Mouse (Mus musculus) monocyte, adult 5-6 weeks (primary cell): Measurements from ENCODE around the gene Aox3. TPM values are rescaled to one million over a fixed set of nuclear protein-coding genes. Genes with fewer than 3 reads are reported as not detected.

Experiments
- ATAC-seq: fragments of 153-309, 156-312 bp; replicated peaks from 2 replicates; pipeline ENCODE4 v1.8.0; 2017; ENCODE audit warnings: mild to moderate bottlenecking; ENCODE audit not compliant: low TSS enrichment, insufficient number of reproducible peaks, severe bottlenecking, poor library complexity, low FRiP score
- total RNA-seq: library from RNA; stranded (forward); fragments of 200-1000, 200-491, 200-594 nt; gene quantifications from 3 replicates; pipeline ENCODE4 v1.2.3, GENCODE M21; 2017

The Aox3 gene
- total RNA-seq, 1 experiment from 2014 or later = 8.5 TPM

DNA sequence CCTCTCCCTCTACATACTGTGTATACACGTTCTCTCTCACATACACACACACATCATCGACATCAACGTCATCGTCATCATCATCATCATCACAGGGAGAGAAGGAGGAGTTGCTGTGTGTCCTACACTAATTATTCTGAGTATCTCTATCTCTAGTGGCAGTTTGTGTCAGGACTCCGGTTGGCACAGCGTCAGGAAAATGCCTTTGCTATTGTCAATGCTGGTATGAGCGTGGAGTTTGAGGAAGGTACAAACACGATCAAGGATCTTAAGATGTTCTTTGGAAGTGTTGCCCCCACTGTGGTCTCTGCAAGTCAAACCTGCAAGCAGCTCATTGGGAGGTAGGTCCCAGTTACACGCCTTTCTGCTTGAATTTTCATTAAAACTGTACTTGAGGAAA, 126.0 kb downstream of the Aox3 start:
- ATAC-seq = no peak

DNA sequence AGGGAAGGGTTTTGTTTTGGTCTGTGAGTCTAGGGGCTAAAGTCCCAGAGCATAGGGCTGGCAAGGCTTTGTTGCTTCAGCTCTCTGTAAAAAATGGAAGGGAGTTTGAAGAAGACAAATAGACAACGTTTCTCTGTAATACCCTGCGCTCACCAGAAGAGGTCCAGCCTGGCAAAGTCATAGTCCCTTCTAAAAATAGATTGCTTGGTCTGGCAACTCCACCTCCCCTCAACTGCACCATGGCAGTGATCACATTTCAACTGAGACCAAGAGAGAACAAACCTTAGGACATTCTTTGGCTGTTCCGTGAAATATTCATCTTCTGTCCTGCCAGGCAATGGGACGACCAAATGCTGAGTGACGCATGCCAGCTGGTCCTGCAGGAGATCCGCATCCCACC, 127.4 kb downstream of the Aox3 start:
- ATAC-seq = no peak

DNA sequence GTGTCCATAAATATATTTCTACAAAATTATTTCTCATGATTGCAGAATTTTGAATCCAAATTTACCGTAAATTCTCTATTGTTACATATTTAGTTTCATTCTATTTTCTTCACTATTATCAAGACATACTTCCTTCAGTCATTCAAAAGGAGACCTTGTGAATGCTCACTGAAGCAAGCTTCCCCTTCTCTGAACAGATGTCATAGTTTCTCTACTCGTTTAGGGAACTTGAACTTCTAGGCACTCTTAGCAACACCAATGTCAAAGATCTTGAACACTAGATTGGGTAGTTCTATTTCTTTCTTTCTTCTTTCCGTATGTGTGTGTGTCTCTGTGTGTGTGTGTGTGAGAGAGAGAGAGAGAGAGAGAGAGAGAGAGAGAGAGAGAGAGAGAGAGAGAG, 131.6 kb downstream of the Aox3 start:
- no peak for ATAC-seq

DNA sequence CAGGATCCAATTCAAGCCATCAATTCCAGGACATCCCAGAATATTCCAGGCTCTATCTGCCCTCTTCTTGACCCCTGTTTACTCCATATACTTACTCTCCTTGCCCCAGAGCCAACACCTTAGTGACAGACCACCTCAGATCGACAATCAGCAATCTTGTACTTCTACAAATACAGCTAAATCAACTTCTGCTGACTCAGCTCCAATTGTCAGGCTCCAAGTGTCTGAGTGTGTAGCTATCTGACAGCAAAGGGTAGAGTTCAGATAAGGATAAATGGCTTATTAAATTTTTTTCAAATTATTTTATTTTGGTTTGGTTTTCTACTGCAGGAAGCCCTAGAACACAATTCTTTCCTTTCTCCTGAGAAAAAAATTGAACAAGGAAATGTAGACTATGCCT, 135.6 kb downstream of the Aox3 start:
- no peak for ATAC-seq

Other genes with a start within 250 kb of the Aox3 start
- 0.67 to 1.5 TPM (median 1.1 TPM) in 3 replicates for gene Sgo2a, start 117.2 kb upstream of the Aox3 start, total RNA-seq
- gene Kctd18, start 94.2 kb upstream of the Aox3 start, total RNA-seq = 56.7 to 68.5 TPM (median 64.8 TPM) in 3 replicates
- gene Aox1, start 83.2 kb upstream of the Aox3 start, total RNA-seq = 0.10 to 0.95 TPM in 2 of 3 replicates, not detected in the other
- gene Aox4, start 97.3 kb downstream of the Aox3 start, total RNA-seq = not detected in 3 replicates
- 0.10 TPM in 1 of 3 replicates, not detected in the others for gene Aox2, start 165.2 kb downstream of the Aox3 start, total RNA-seq